Mouse (Mus musculus): ENCODE results near the gene Cnnm3.

- TF ChIP-seq POLR2A (IDR thresholded peaks at IDR 0.05; ENCODE audit: borderline replicate concordance, insufficient read depth, low read length): no peak
- no peak for TF ChIP-seq CTCF (IDR thresholded peaks at IDR 0.05; ENCODE audit: borderline replicate concordance, insufficient read depth, low read depth, low read length)
These were observed 54.8 kb downstream of the Cnnm3 start for GRCm38 (mm10) chr1:36566425-36566824.
